Mouse (Mus musculus) megakaryocyte, embryonic 14.5 days (primary cell): ENCODE measurements around the gene Atp5c1.

Experiments used
- FLI1 ChIP-seq: IDR thresholded peaks from 2 replicates; pipeline ENCODE4 v1.6.1; 2012; ENCODE audit warnings: low read length, inconsistent platforms, mixed read lengths
- GATA1 ChIP-seq: IDR thresholded peaks from 3 replicates; pipeline ENCODE4 v1.6.1; 2012; ENCODE audit warnings: mixed read lengths, low read length, inconsistent platforms, borderline replicate concordance

DNA sequence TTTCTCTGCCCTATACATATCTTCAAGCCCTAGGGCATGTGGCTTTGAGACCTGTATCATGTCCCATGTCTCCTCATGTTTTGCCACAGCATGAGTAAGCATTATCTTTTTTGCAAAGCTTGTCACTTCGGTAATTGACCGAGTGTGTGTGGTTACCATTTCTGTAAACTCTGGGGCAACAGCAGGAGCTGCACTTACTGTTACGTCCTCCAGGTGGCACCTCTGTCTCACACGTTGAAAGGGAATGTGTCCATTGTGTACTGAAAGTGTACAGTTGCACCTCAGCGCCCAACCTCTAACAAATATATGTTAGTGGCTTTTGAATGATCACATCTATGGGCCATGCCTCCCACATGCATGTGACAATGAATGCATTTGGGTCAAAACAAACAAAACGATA, 20.9 kb upstream of the Atp5c1 start:
- TF ChIP-seq GATA1 = no peak
- TF ChIP-seq FLI1 = no peak
